Mouse (Mus musculus) MEL (cell line): ENCODE measurements at regions not wholly inside any gene's neighbourhood (a gene's known extent, or its start where the extent isn't known, plus 50 kb on each side); places are given as distances from the start of the nearest gene placed in this dataset.

Experiments
- ETS1 ChIP-seq: IDR thresholded peaks from 2 replicates; pipeline ENCODE4 v1.6.1; 2012; ENCODE audit warnings: low read depth, mild to moderate bottlenecking, inconsistent platforms, low read length, improper control_type of control experiment, moderate library complexity
- GABPA ChIP-seq: IDR thresholded peaks from 2 replicates; pipeline ENCODE4 v1.6.1; 2012; ENCODE audit warnings: low read depth, mild to moderate bottlenecking, inconsistent platforms, low read length, improper control_type of control experiment, moderate library complexity
- POLR2A ChIP-seq, 2 experiments: IDR thresholded peaks; 2 replicates each; pipeline ENCODE4 v1.6.1; 2011 to 2012; ENCODE audit warnings: low read length in 2 of 2, mild to moderate bottlenecking in 2 of 2, control low read depth in 1 of 2, improper control_type of control experiment in 1 of 2, low read depth in 1 of 2, moderate library complexity in 1 of 2; ENCODE audit not compliant: control insufficient read depth in 1 of 2, insufficient read depth in 1 of 2, poor library complexity in 1 of 2
- SIN3A ChIP-seq: IDR thresholded peaks from 2 replicates; pipeline ENCODE4 v1.6.1; 2012; ENCODE audit warnings: low read length, improper control_type of control experiment, inconsistent platforms
- TAL1 ChIP-seq: IDR thresholded peaks from 2 replicates; pipeline ENCODE4 v1.6.1; 2012; ENCODE audit warnings: mild to moderate bottlenecking, inconsistent platforms, low read length, moderate library complexity, mixed read lengths

- TF ChIP-seq TAL1 = no peak
- no peak for TF ChIP-seq SIN3A
- no peak for TF ChIP-seq POLR2A (IDR thresholded peaks at IDR 0.05; ENCODE audit: control insufficient read depth in 1 of 2, insufficient read depth in 1 of 2, low read depth in 1 of 2, low read length in 2 of 2, poor library complexity in 1 of 2)
- no peak for TF ChIP-seq ETS1
- no peak for TF ChIP-seq GABPA
Measured at GRCm38 (mm10) chr4:64535554-64536253, 488.9 kb upstream of the Tnc start.
